Mouse (Mus musculus) stomach, postnatal 0 days (tissue): ENCODE measurements at regions not wholly inside any gene's neighbourhood (a gene's known extent, or its start where the extent isn't known, plus 50 kb on each side); places are given as distances from the start of the nearest gene placed in this dataset.

Experiments
- CTCF ChIP-seq: IDR thresholded peaks from 2 replicates; pipeline ENCODE4 v1.5.1; 2016; ENCODE audit warnings: antibody characterized with exemption, low read depth, mild to moderate bottlenecking, moderate library complexity
- EP300 ChIP-seq: optimal IDR thresholded peaks from 2 replicates; pipeline ENCODE3; 2016; ENCODE audit warnings: antibody characterized with exemption

DNA sequence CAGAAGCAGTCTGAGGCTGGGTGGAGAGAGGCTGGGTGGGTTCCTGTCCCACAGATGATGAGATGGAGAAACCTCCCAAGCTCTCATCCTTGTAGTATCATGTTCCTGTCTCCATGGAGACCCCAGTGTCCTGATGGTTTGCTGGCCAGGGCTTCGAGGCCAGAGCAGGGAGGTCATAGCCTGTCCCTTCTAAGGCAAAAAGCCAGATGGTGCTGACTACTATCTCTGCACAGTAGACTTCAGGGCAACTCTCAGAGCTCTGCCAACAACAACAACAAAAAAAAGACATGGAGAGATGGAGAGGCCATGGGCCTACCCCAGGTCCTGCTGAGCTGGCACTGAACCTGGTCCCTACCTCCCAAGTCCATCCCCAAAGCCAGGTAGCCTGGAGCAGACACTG lies 69.0 kb downstream of the Zfp36l2 start:
- TF ChIP-seq CTCF (no peak), EP300 (no peak)
